Mouse (Mus musculus) cerebellum, adult 2 months (tissue): ENCODE data around the gene Cad.

Experiments used
- CTCF ChIP-seq: fragments of 200-500 bp; IDR thresholded peaks from 2 replicates; pipeline ENCODE4 v1.5.1; 2011; ENCODE audit warnings: low read depth, mild to moderate bottlenecking, control low read depth, low read length, moderate library complexity, borderline replicate concordance; ENCODE audit not compliant: insufficient read depth
- POLR2A ChIP-seq: fragments of 200-500 bp; IDR thresholded peaks from 2 replicates; pipeline ENCODE4 v1.6.1; 2011; ENCODE audit warnings: low read length, control low read depth, borderline replicate concordance; ENCODE audit not compliant: insufficient read depth

DNA sequence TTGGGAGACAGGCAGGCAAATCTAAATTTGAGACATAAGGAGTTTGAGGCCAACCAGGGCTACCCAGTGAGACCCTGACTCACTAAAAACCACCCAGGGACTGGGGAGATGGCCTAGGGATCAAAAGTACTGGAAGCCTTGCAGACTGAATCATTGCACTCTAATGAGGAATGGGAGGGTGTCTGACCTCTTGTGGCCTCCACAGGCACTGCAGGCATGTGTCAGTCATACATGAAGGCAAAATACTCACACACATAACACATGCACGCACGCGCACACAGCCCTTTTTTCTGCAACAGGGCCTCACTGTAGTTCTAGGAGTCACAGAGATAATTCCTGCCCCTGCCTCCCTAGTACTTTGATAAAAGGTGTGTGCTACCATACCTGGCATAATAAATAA lies 26.8 kb downstream of the Cad start:
- peak; percentile 65 for TF ChIP-seq CTCF
- no peak for TF ChIP-seq POLR2A
